Mouse (Mus musculus) heart, postnatal 14 days (tissue): Measurements from ENCODE around the gene 2010111I01Rik. TPM values are rescaled to one million over a fixed set of nuclear protein-coding genes. Genes with fewer than 3 reads are reported as not detected.

ENCODE experiments used
- DNase-seq, 2 experiments: peaks; one replicate each; pipeline ENCODE4 v3.0.0; 2021 to 2022
- intact Hi-C: fragments of 180-260 bp; cut with DNase I; formaldehyde crosslinking; loops from one replicate; pipeline ENCODE4 v1.15.1; 2025
- total RNA-seq, 2 experiments: library from RNA; stranded (reverse); gene quantifications; 2 replicates each; pipeline ENCODE4 v1.2.3; 2021

2010111I01Rik gene
- total RNA-seq, 2 experiments from 2014 or later = 109 to 114 TPM

DNA sequence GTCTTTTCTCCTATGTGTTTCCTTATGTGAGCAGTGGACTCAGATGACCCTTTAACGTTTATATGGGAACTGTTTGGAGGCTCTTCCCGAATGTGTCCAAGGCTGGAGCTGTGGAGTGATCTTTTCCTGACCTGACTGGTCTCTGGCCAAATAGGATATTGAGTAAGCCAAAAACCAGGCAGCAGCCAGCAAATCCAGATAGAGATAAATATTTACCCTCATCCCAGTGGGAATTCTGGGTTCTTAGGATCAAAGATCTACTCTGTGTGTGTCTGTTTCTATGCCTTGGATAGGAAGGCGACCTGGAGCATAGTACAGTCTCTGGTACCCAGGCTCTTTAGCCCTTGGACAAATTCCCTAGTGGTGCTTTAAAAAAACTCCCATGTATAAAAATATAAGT, 132.1 kb downstream of the 2010111I01Rik start:
- intact Hi-C loops = loop anchor here (5.0 kb wide), 1 partner anchor 49 kb away; no protein-coding TSS in a partner anchor
- peak; percentile 51 to 63 for DNase-seq

GRCm38 (mm10) chr13:63097440-63097930, 132.8 kb downstream of the 2010111I01Rik start:
- DNase-seq = no peak

DNA sequence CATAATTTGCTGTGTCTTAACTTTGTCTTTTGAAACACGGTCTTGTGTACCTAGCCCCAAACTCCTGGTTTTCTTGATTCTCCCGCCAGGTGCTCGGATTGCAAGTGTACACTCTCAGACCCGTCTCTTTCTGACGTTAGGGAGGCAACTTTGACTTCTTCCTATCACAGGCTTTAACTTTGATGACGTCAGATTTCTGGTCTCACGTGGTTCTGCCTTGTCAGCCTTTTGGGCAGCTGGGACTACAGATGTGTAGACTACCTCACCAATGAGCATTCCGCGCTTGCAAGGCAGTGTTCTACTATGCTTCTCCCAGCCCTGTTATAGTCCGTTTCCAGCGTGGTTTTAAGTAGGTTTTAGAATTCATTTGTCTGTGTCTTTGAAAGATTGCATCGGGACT, 137.1 kb downstream of the 2010111I01Rik start:
- no peak for DNase-seq
- intact Hi-C loops = no loop called here

More at GRCm38 (mm10) chr13:63097440-63097930, 132.8 kb downstream of the 2010111I01Rik start:
- intact Hi-C loops = loop anchor here (5.0 kb wide), 1 partner anchor 50 kb away; no protein-coding TSS in a partner anchor

GRCm38 (mm10) chr13:63102848-63103585, 138.3 kb downstream of the 2010111I01Rik start:
- intact Hi-C loops = no loop called here
- DNase-seq = no peak

GRCm38 (mm10) chr13:63106574-63106973, 141.9 kb downstream of the 2010111I01Rik start:
- intact Hi-C loops = no loop called here
- no peak for DNase-seq

DNA sequence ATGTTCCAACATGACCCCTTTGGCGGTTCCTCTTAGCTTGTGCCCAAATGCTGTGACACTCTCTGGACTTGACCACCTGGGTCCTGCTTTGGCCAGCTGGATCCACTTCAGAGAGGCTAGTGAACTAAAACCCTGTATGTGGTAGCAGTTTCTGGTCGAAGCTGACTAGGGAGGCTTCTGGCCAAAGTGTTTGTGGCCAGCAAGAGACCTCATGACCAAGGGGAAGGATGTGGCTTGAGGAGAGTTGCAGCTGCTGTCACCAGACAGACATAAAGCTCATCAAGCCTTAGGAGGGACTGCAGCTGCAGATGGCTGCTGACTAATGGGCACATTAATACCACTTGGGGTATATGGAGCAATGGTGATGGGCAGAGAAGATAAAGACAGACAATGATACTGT, 143.9 kb downstream of the 2010111I01Rik start:
- intact Hi-C loops = no loop called here
- DNase-seq = peak; percentile 49 to 59

DNA sequence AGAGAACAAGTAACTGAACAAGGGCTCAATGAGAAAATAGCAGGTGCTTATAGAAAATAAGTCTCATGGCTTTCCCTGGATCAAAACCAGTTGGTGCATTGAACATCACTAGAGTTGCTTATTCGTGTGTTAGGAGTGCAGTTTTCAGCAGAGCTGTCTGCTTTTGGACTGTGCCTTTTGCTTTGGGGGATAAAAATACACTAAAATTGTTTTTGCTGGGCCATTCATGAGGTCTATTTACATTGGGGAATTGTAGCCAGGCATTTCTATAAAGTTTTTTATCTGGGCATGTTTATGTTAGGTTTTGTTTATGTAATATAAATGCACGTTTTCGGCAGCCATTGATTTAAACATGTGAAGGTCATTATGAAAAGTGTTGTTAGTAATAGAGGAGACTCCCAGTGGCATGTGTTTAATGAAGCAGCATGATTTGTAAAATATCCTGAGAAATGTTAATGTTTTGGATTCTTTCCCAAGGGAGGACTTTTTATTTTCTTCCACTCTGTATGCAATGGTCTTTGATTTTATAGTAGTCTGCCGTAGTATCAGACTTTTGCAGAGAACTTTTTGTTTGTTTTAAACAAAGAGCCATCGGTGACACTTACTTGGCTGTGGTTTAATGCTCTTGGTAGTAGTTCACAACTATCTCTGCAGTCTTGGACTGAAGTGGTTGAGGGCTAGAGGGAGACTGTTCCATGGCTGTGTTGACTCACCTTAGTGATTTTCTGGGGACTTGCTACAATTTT, 146.8 kb downstream of the 2010111I01Rik start:
- intact Hi-C loops = no loop called here
- DNase-seq = no peak

- DNase-seq = no peak
- intact Hi-C loops = no loop called here
These were observed 147.4 kb downstream of the 2010111I01Rik start for GRCm38 (mm10) chr13:63112043-63112597.

- intact Hi-C loops = no loop called here
- DNase-seq = no peak
These were observed 148.1 kb downstream of the 2010111I01Rik start for GRCm38 (mm10) chr13:63112598-63113372.

DNA sequence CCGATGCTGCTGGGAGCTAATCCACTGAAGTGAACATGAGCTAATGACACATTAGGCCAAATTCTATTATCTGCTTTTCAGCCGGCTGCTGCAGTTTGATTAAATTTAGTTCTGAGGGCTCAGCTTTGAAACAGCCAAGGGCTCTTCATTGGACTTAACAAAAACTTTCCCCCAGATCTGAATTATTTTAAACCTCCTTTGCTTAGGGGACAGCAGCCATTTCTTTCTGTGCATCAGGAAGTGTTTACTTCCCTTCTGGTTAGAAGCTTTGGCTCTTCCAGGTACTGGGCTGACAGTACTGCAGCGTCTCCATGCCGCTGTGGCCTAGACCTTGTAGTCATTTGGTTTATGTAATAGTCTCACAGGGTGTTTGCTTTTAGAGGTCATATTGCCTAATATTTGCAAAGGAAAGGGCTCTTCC, 149.2 kb downstream of the 2010111I01Rik start:
- intact Hi-C loops = no loop called here
- no peak for DNase-seq

GRCm38 (mm10) chr13:63115187-63115784, 150.6 kb downstream of the 2010111I01Rik start:
- no peak for DNase-seq
- intact Hi-C loops = no loop called here

DNA sequence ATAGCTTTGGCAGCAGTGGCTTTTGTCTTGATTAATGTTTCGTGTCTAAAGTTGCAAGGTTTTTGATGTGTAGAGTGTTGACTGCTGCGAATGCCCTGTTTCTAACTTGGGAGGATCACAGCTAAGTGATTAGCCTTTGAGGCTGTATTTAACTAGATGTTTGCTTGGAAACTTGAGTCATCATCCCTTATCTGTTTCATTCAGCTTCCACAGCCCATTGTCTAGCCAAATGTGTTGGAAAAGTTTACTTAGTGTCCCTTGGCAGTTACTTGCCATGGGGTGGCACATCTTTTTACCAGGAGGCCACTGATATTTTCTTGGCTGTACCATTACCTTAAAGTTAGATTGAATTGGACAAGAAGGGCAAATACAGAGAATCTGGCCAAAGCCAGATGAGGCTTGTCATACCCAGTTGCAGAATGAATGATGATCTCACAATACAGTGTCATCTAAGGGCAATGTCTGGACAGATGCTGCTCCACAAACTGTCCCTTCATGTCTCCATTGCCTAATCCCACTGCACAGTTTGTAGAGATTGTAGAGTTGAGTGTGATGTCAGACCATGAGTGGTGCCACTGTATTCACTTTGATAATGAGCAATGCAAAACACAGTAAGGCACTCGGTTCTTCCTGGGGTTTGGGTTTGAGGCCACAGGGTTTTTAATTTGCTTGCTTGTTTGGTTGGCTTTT, 152.9 kb downstream of the 2010111I01Rik start:
- intact Hi-C loops = no loop called here
- no peak for DNase-seq

DNA sequence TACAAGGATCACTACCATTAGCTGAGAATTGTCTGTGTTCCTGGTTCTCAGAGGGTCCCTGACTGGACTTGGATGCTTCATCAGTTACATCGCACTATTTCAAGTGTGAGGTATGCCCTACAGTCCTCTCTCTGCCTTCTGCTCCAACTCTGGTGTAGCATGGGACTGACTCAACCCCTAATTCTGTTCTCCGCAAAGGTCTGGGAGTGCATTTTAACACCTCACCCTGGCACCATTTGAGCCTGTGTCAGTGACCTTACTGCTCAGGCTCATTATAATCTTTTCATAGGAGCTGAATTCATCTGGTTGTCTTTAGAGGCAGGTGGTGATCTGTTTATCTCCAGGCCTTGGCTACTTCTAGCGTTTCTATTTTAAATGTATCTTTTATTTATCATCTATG, 154.0 kb downstream of the 2010111I01Rik start:
- no peak for DNase-seq
- intact Hi-C loops = no loop called here

- DNase-seq = no peak
- intact Hi-C loops = no loop called here
These were observed 155.6 kb downstream of the 2010111I01Rik start for GRCm38 (mm10) chr13:63120296-63120695.

DNA sequence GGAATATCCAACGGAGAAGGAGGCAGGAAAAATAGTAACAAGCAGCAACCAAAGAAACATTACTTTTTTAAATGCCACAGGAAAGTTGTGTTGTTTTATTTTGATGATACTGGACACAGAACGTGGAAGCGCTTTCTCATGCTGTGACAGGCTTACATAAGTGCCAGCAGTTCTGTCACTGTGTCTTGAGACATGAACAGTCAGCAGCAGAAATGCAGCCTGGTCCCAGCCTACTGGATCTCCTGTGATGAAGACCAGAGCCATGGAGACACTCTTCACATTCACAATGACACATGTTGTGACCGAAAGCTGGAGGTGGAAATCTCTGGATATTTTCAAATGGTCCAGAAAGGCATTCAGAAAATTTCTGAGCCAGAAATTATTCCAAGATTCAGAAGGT, 157.1 kb downstream of the 2010111I01Rik start:
- intact Hi-C loops = no loop called here
- no peak for DNase-seq

DNA sequence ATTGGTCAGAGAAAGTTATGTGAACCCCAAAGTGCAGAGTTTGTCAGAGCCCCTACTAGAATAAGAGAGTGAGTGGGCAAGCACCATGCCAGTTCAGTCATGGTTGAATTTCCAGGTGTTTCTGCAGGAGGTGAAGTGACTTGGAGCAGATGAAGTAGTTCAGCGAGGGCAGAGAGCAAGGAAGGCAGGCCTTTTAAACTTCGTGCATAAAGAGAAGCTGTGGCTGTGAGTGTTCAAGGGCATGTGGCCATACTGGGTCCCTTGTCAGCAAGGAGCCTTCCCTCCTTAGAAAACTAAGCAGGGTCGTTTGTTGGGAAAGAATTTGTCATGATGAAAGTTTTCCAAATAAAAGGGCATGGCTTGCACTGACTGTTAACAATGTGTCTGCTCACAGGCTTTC, 161.5 kb downstream of the 2010111I01Rik start:
- DNase-seq = no peak
- intact Hi-C loops = no loop called here

DNA sequence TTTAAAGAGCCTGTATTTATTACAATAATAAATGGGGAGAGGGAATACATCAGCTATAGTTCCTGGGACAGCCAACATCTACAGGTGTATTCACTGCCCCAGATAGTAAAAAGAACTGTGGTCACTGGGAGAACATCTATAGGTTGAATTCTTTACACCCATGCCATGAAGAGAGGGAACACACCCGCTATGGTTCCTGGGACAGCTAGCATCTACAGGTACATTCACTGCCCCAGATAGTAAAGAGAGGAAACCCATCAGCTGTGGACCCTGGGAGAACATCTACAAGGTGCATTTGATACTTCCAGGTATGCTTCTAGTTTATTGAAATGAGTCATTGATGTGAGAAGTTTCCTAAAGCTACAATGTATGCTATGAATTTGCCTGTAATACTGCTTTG, 162.8 kb downstream of the 2010111I01Rik start:
- no peak for DNase-seq
- intact Hi-C loops = no loop called here

GRCm38 (mm10) chr13:63134879-63135421, 170.3 kb downstream of the 2010111I01Rik start:
- DNase-seq = peak; percentile 29 to 55
- intact Hi-C loops = no loop called here

GRCm38 (mm10) chr13:63135994-63136393, 171.3 kb downstream of the 2010111I01Rik start:
- intact Hi-C loops = no loop called here
- no peak for DNase-seq
